Mouse (Mus musculus) heart, postnatal 0 days (tissue): ENCODE data around the gene Wdr5. TPM values are rescaled to one million over a fixed set of nuclear protein-coding genes. Genes with fewer than 3 reads are reported as not detected.

ENCODE experiments used
- ATAC-seq: fragments of 200-750 bp; cut with Nextera tagmentation; 2 replicates; pipeline ENCODE4 v1.8.0; 2017; ENCODE audit warnings: low read depth, moderate number of reproducible peaks, moderate library complexity; ENCODE audit not compliant: insufficient read depth
- DNase-seq: peaks from one replicate; pipeline ENCODE4 v3.0.0-alpha.2; 2016; ENCODE audit warnings: low spot score
- H3K27ac ChIP-seq: fragments of 300-500 bp; sonication (generic); 2 replicates; pipeline ENCODE4 v1.5.1; 2014; ENCODE audit warnings: low read depth, mild to moderate bottlenecking
- H3K27me3 ChIP-seq: fragments of 300-500 bp; sonication (generic); 2 replicates; pipeline ENCODE4 v1.6.1; 2014; ENCODE audit warnings: low read length, mixed read lengths; ENCODE audit not compliant: control insufficient read depth, insufficient read depth
- H3K36me3 ChIP-seq: fragments of 300-500 bp; sonication (generic); replicated peaks from 2 replicates; pipeline ENCODE4 v1.6.1; 2014; ENCODE audit warnings: low read length, mixed read lengths; ENCODE audit not compliant: control insufficient read depth, insufficient read depth
- H3K4me1 ChIP-seq: fragments of 300-500 bp; sonication (generic); 2 replicates; pipeline ENCODE4 v1.6.1; 2014; ENCODE audit warnings: antibody characterized with exemption; ENCODE audit not compliant: control insufficient read depth, insufficient read depth
- H3K4me2 ChIP-seq: fragments of 300-500 bp; sonication (generic); 2 replicates; pipeline ENCODE4 v1.6.1; 2014; ENCODE audit warnings: low read depth, mild to moderate bottlenecking, low read length, moderate library complexity
- H3K4me3 ChIP-seq: fragments of 300-500 bp; sonication (generic); 2 replicates; pipeline ENCODE4 v1.5.1; 2014; ENCODE audit warnings: low read depth, low read length
- H3K9ac ChIP-seq: fragments of 300-500 bp; sonication (generic); replicated peaks from 2 replicates; pipeline ENCODE4 v1.6.1; 2014; ENCODE audit warnings: low read depth, low read length, mixed read lengths
- H3K9me3 ChIP-seq: fragments of 300-500 bp; sonication (generic); replicated peaks from 2 replicates; pipeline ENCODE4 v1.6.1; 2016; ENCODE audit warnings: low read length; ENCODE audit not compliant: control insufficient read depth
- CTCF ChIP-seq: IDR thresholded peaks from 2 replicates; pipeline ENCODE4 v1.5.1; 2016; ENCODE audit warnings: antibody characterized with exemption, control low read depth, low read depth
- EP300 ChIP-seq: IDR thresholded peaks from 2 replicates; pipeline ENCODE4 v1.6.1; 2016; ENCODE audit warnings: antibody characterized with exemption, low read depth
- WGBS: fragments of 180-500 bp; shearing (Covaris S2); extraction: QIAGEN DNeasy Blood & Tissue Kit; methylation state at CpG from one replicate; pipeline ENCODE4 v1.1.7; 2014; 5-methylcytosine and 5-hydroxymethylcytosine counted together
- polyA plus RNA-seq: library from polyadenylated mRNA; unstranded; fragments of >200 nt; fragmentation: Nextera tagmentation; extraction: Ambion mirVana; gene quantifications from 2 replicates; pipeline ENCODE4 v1.2.1, GENCODE M21; 2015
- total RNA-seq: library from RNA; depleted of rRNA; stranded (reverse); fragments of >200 nt; gene quantifications from 2 replicates; pipeline ENCODE4 v1.2.3, GENCODE M21; 2014; ENCODE audit warnings: low replicate concordance; rRNA removed

Gene Wdr5
- total RNA-seq = 21.8 and 31.7 TPM in 2 replicates
- 17.1 and 17.8 TPM in 2 replicates for polyA plus RNA-seq

GRCm38 (mm10) chr2:27514639-27515328, at the start of gene Wdr5:
Gene Wdr5 (plus strand): TSS chr2:27515157.
- Histone ChIP-seq H3K9ac (peak within 1 kb of the TSS; percentile 81), H3K27me3 (no peaks in the 10 kb centered on the region), H3K36me3 (peaks cover 16% of the 10 kb centered on the region), H3K27ac (peak within 1 kb of the TSS; percentile 83), H3K4me2 (peak within 1 kb of the TSS; percentile 89), H3K9me3 (no peaks in the 10 kb centered on the region), H3K4me3 (peak within 1 kb of the TSS; percentile 74), H3K4me1 (peaks cover 19% of the 10 kb centered on the region)
- DNase-seq (peak; percentile 82), ATAC-seq (peak; percentile 92)
- TF ChIP-seq EP300 = no peak
- TF ChIP-seq CTCF = peak; percentile 60
- under 1% methylated on average over 57 of the region's 57 CpGs for WGBS

GRCm38 (mm10) chr2:27469292-27469990, 45.5 kb upstream of the Wdr5 start:
- Histone ChIP-seq H3K36me3 (no peaks in the 10 kb centered on the region), H3K27ac (no peak overlapping the region), H3K4me1 (peaks cover 43% of the 10 kb centered on the region), H3K4me2 (no peak overlapping the region), H3K9ac (no peak overlapping the region), H3K9me3 (no peaks in the 10 kb centered on the region), H3K4me3 (no peak overlapping the region), H3K27me3 (no peaks in the 10 kb centered on the region)
- ATAC-seq (no peak), DNase-seq (no peak)
- TF ChIP-seq CTCF (no peak), EP300 (no peak)
- 68% methylated on average over 4 of the region's 4 CpGs for WGBS

- no peak overlapping the region for H3K4me2 ChIP-seq
- 63% methylated on average over 3 of the region's 3 CpGs for WGBS
Measured at GRCm38 (mm10) chr2:27469991-27470355, 45.0 kb upstream of the Wdr5 start.

DNA sequence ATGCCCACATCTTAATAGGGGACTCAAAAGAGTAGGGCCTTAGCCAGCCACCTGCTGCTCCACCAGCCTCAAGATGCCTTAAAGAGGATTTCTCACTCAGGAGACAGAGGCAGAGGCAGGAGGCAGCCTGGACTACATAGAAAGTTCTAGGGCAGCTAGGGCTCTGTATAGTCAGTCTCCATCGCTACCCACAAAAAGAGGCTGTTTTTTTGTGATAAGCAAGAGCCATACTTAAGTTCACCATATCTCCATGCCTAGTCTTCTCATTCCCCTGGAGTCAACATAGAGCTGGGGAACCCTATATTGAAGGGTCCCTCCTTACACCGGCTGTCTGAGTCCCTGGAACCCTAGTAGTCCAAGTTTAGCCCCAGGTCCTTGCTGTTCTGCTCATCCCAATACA, 44.4 kb upstream of the Wdr5 start:
- no peak overlapping the region for H3K4me2 ChIP-seq
- no peak overlapping the region for H3K9ac ChIP-seq
- TF ChIP-seq EP300 = no peak
- TF ChIP-seq CTCF = no peak
- DNase-seq (no peak), ATAC-seq (no peak)
- H3K9me3 ChIP-seq = no peaks in the 10 kb centered on the region
- 85% methylated on average over 2 of the region's 2 CpGs for WGBS
- H3K27ac ChIP-seq = no peak overlapping the region
- peaks cover 43% of the 10 kb centered on the region for H3K4me1 ChIP-seq
- no peak overlapping the region for H3K4me3 ChIP-seq
- H3K36me3 ChIP-seq = no peaks in the 10 kb centered on the region
- no peaks in the 10 kb centered on the region for H3K27me3 ChIP-seq

More at GRCm38 (mm10) chr2:27469991-27470355, 45.0 kb upstream of the Wdr5 start:
- ATAC-seq = no peak
- no peak overlapping the region for H3K4me3 ChIP-seq
- no peak for DNase-seq
- H3K9ac ChIP-seq = no peak overlapping the region
- no peak overlapping the region for H3K27ac ChIP-seq
- H3K9me3 ChIP-seq = no peaks in the 10 kb centered on the region
- no peaks in the 10 kb centered on the region for H3K36me3 ChIP-seq
- TF ChIP-seq EP300 (no peak), CTCF (no peak)
- no peaks in the 10 kb centered on the region for H3K27me3 ChIP-seq
- peaks cover 43% of the 10 kb centered on the region for H3K4me1 ChIP-seq

- Histone ChIP-seq H3K4me1 (peaks cover 43% of the 10 kb centered on the region), H3K36me3 (no peaks in the 10 kb centered on the region), H3K4me2 (no peak overlapping the region), H3K9ac (no peak overlapping the region), H3K4me3 (no peak overlapping the region), H3K27ac (no peak overlapping the region), H3K9me3 (no peaks in the 10 kb centered on the region), H3K27me3 (no peaks in the 10 kb centered on the region)
- DNase-seq (no peak), ATAC-seq (no peak)
- no peak for TF ChIP-seq EP300
- no peak for TF ChIP-seq CTCF
Measured at GRCm38 (mm10) chr2:27471170-27471584, 43.8 kb upstream of the Wdr5 start.
